Mouse (Mus musculus) CD4-positive, CD25-positive, alpha-beta regulatory T cell, adult 4 months (primary cell): ENCODE measurements around the gene Sdc1. TPM values are rescaled to one million over a fixed set of nuclear protein-coding genes. Genes with fewer than 3 reads are reported as not detected.

ENCODE experiments used
- ATAC-seq: one replicate; pipeline ENCODE4 v1.8.0; 2017
- polyA plus RNA-seq, 2 experiments: library from polyadenylated mRNA; unstranded; fragments of 100-300 nt; shearing (Covaris generic); gene quantifications; one replicate each; pipeline ENCODE4 v1.2.1; 2017

The Sdc1 gene
- polyA plus RNA-seq, 2 experiments from 2014 or later: 0.42 to 0.46 TPM

DNA sequence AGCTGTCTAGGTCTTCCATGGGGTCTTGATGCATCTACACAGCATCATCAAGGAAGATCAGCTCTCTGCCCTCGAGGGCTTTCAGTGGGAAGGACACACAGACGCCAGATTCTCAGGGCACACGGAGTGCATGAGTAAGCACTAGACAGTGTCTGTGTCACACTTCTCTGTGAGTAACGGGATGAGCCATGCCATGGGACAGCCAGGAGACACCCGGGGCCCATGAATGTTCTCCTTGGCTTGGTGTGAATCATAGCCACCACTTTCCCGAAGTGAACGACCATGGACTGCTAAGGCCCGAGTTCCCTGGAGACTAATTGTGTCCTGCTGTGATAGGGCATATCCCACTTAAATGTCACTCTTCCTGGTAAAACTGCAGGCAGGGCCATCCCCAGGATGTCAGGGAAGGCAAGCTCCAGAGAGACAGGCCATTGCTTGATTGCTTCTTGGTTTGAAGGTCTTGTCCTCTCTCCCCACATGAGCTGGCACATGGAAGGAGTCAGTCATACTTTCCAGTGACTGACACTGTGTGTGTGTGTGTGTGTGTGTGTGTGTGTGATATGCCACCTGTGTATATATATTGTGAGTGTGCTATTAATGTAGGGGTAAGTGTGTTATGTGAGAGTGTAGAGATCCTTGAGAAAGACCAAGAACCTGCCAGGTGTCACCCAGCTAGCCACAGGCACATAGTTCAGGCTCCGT, 56.0 kb downstream of the Sdc1 start:
- no peak for ATAC-seq

DNA sequence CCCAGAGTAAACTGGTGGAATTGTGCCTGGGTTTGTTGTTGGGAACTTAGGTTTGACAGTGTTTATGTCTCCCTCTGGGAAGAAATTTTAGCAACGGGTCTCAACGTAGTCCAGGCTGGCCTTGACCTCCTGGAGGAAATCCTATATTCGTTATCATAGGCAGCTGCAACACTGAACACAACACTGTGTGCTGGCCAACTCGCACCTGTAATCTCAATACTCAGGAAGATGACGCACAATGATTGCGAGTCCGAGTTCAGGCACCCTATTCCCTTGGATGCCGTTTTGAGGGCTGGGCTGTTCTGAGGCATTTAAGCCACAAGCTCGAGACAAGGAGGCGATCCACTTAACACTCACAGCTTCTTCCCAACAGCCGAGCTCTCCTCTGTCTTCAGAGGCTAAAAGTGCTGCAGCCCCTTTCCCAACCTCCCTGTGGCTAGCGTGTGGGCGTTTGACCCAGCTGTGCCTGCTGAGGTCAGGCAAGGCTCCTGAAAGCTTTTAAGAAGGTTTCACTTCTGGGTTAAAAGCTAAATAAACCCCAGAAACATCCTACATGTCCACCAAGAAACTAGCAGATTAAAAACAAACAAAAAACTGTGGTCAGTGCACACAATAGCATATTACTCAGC, 58.0 kb downstream of the Sdc1 start:
- no peak for ATAC-seq

DNA sequence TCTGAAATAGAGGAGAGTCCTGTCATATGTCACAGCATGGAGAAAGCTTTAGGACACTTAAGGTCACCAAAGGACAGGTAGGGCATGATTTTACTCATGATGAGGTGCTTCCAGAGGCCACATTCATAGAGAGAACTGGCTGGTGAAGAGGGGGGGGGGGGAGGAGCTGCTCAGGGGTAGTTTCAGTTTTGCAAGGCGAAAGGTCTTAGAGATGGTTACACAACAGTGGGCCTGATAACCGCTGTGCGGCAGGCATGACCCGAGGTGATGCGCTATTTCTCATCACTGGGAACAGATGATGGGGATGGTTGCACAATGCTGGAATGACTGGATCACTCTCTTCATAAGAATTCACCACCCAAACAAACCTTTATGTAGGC, 58.5 kb downstream of the Sdc1 start:
- no peak for ATAC-seq

DNA sequence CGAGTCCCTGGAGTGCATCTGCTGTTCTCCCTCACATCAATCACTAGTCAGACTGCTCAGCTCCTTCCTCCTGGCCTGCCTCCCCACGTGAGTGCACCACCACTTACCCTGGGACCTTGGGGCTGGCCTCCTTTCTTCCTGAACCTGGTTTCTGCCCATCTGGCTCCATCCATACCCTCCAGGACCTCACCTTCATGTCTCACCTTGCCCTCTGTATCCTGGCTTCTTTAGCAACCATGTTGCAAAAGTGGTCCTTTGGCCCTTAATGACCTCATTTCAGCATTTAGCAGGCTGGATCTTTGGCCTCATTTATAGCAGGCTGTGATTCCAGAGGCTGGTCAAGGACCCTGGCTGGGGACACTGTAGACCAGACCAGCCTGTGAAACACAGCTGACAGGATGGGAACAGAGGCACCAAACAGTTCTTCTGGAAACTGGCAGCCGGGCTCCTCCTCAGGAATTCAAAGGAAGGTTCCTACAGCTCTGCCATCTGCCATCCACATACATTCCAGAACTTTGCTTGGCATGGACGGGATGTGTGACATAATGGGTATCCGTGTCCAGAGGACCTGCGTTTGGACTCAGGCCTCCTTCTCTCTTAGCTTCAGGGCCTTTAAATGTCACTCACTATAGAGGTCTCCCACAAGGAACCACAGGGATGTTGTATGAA, 60.0 kb downstream of the Sdc1 start:
- ATAC-seq: no peak

DNA sequence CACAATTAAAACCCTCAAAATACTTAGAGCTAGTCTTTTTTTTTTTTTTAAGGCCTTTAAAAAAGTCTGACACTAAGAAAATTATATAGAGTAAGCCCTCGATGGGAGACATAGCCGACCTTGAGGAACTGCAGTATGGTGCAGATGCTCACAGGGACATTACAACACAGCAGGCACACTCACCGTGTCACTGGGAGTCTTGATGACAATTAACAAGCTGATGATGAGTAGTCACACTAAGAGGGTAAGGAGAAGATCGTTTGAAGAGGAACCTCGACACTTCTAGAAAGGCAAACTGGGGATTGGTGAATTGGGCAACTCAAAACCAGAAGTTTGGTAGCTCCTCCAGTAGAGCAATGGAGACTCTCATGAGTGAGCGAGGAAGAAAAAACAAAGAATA, 60.6 kb downstream of the Sdc1 start:
- ATAC-seq: no peak

DNA sequence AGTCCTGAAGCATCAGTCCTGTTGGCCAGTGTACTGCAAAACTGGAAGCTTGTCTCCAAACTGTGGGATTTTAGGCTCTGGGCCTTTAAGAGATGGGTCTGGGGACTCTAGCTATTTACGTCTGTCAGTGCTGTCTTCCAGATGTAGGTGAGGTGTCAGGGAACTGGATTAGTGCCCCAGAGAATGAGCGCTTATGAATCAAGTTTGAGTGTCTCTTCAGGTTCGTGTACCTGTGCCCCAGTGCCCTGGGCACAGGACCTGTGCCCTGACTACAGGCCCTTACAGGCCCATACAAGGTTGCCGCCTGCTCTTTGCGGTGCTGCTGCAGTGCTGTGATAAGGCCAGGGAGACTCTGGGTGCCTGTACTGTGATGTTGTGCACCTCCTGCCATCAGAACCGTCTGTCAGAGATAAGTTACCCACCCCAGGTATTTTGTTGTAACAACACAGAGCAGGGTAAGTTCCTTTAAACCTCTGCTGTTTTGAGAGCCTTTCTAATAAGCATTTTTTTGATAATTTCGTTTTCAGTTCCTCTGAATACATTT, 69.7 kb downstream of the Sdc1 start:
- no peak for ATAC-seq

DNA sequence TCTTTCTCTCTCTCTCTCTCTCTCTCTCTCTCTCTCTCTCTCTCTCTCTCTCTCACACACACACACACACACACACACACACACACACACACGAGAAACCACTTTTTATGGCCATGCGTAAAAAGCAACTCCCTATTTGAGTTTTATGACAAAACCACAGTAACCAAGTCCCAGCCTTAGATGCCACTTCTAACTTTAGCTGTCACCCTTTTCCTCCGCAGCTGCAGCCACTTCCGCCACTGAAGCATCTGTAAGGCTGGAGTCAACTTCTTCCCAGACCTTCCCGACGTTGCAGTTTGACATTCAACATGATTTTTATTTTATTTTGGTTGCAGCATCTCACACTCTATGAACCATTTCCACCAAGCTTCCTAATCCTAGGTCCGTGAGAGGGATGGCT, 71.6 kb downstream of the Sdc1 start:
- no peak for ATAC-seq

Other genes starting within 250 kb of the Sdc1 start
- not detected for gene Slc7a15, start 172.3 kb upstream of the Sdc1 start, polyA plus RNA-seq
- gene Pum2, start 97.2 kb upstream of the Sdc1 start, polyA plus RNA-seq: 10 to 100 TPM; 66.0 to 67.0 TPM
- 100 to 1,000 TPM; 127 to 169 TPM for gene Laptm4a, start 150.3 kb downstream of the Sdc1 start, polyA plus RNA-seq
- gene Matn3, start 176.6 kb downstream of the Sdc1 start, polyA plus RNA-seq: not detected
- 1 to 10 TPM; 2.6 TPM for gene Wdr35, start 202.6 kb downstream of the Sdc1 start, polyA plus RNA-seq